Mouse (Mus musculus) lung, postnatal 25 days (tissue): ENCODE results near the gene Snd1.
"Not testable (repeated sequence)": the region's sequence is repeated elsewhere in the genome, so short reads cannot be mapped to it uniquely, and the experiment has no call there.

Experiments used
- DNase-seq: peaks from one replicate; pipeline ENCODE4 v3.0.0; 2022; ENCODE audit warnings: low spot score

Snd1 gene

GRCm38 (mm10) chr6:28905301-28905700 is 430.4 kb downstream of the Snd1 start:
- no peak for DNase-seq

GRCm38 (mm10) chr6:28909866-28910265 is 434.9 kb downstream of the Snd1 start:
- DNase-seq, result no peak

- DNase-seq, result no peak
These were observed 440.0 kb downstream of the Snd1 start for GRCm38 (mm10) chr6:28914981-28915380.

GRCm38 (mm10) chr6:28916630-28917029 is 441.7 kb downstream of the Snd1 start:
- peak; percentile 37 for DNase-seq

DNA sequence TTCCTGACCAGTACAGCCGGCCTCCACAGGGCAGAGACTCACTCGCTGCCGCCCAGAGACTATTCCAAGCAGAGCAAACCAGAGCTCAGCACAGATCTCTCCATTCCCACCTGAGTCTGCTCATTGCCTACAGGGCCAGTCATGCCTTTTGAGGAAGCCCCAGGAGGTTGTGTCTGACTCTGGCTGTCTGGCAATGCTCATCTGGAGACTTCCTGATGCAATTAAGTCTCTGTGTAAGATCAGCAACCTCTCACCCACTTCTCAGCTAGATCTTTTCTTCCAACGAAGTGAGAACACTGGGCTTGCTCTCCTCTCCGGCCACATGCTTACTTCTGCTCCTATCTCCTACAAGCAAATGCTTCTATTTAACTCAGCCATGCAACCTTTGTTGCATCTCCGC is 444.4 kb downstream of the Snd1 start:
- no peak for DNase-seq

DNA sequence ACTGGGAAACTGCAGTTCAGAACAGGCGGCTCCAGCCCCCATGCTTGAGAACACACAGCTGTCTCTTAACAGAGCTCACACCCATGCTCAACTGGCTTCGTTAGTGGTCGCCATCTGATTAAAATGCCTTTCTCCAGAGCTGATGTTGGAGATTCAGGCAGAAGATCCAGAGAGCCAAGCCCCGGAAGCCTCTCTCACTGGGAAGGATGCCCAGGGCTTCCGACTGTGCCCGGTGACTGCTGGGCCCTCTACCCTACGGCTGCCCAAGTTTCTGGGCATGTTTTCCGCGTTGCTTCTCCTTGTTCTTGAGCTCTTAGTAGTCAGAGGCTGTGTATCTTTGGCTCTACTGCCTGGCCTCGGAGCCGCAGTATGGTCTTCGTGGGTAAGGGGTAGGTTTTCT is 447.4 kb downstream of the Snd1 start:
- no peak for DNase-seq

GRCm38 (mm10) chr6:28923091-28923824 is 448.3 kb downstream of the Snd1 start:
- DNase-seq, result no peak

GRCm38 (mm10) chr6:28923837-28924236 is 448.9 kb downstream of the Snd1 start:
- no peak for DNase-seq

DNA sequence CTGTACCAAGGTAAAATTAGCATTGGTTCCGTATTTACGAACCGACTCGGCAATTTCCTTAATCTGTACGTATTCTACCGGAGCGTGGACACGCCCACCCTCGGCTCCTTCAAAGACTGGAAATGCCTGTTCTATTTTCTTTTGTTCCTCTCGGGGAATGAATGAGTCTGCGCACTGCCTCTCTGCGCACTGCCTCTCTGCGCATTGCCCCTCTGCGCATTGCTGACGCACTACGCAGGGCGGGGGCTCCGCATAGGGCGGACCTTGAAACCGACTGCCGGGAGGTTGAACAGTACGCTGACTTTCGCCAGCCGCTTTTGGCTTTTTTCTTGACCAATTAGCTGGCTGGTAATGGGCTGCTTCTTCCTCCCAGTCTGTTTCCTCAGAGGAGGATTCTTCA is 453.0 kb downstream of the Snd1 start:
- DNase-seq, result not testable (repeated sequence)

- not testable (repeated sequence) for DNase-seq
These were observed 454.3 kb downstream of the Snd1 start for GRCm38 (mm10) chr6:28929169-28929803.

- DNase-seq, result no peak
These were observed 456.3 kb downstream of the Snd1 start for GRCm38 (mm10) chr6:28931234-28931633.

DNA sequence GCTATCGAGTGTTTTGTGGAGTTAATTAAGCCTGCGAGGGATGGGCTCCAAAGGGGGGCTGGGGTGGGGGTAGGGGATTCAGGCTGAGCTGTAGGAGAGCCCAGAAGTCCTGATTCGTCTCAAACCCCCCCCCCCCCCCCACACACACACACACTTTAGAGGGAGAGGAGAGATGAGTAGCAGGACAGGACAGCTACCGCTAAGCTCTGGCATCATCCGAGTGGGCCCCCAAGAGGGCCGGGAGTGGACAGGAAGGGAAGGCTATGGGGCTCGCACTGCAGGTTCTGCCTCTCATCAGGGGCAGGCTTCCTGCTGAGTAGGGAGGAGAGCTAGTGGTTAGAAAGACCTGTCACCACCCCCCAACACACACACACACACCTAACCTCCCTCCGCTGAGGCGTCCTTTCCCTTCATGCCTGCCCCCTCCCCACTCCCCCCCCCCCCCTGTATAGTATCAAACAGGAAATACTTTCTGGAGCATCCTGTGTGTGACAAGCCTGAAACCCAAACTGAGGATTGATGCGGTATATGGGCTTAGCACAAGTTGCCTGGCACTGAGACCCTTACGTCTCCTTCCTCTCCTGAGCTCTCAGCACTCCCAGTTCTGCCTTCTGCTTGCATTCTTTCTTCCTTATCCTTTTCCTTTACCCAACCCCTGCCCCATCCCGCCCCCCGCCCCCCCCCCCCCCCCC is 456.8 kb downstream of the Snd1 start:
- DNase-seq, result no peak

DNA sequence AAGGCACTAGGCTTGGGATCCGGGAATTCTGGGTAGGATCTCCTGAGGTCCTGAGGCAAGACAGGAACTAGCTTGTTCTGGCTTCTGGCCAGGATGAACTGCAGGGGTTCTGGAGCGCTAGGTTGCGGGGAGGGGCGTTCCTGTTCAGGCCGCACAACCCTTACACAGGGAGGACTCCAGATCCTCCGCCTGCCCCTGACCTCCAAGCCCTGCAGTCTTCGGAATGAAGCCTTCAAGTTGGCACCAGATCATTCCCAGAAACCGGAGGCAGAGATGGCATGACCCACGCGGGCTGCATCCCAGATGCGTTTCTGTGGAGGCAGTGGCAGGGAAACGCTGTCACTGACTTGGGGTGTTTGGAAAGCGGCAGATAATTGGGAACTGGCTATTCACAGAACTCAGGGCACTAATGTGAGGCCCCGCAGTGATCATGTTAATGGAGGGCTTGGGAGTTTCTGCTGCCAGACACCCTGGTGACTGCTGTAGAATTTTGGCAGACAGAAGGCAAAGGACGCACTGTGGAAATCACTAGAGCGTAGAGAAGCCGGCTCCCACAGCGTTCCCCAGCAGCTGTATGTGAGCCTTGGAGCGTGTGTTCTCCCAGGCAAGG is 457.5 kb downstream of the Snd1 start:
- DNase-seq, result no peak

- no peak for DNase-seq
These were observed 460.8 kb downstream of the Snd1 start for GRCm38 (mm10) chr6:28935736-28936135.

DNA sequence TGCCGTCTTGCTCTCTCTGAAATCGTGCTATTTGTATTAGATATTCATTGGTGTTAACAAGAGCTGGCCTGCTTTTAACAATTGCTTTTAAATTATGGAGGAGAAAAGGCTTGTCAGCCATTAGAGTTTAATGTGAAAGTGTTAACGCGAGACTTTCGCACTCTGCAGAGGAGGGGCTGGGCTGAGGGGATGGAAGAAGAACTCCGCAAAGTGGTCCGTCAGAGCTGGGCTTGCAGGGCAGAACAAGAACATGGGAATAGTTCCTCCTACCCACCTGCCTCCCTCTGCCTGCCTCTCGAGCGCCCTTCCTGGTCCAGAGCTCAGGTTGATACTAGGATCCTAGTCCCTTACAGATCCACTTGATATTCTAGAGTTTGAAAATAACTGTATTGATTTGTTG is 472.3 kb downstream of the Snd1 start:
- no peak for DNase-seq

DNA sequence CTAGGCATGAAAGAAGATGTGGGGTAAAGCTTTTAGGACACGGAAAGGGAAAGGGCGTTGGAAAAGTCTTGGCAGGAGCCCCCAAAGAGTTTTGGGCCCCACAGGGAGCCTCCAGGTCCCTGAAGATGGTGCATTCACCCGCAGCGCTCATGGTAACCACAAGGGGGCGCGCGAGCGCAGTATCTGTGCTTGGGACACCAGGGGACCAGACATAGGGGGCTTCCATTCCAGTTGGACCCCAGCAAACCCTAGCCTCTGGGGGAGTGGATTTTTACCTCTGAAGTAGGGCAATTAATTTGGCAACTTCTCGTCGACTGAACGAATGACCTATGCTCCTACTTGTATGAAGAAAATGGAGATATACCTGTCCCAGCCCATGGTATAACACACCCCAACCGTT is 474.3 kb downstream of the Snd1 start:
- DNase-seq, result peak; percentile 60

- peak; percentile 10 for DNase-seq
These were observed 480.6 kb downstream of the Snd1 start for GRCm38 (mm10) chr6:28955581-28955980.

- no peak for DNase-seq
These were observed 482.5 kb downstream of the Snd1 start for GRCm38 (mm10) chr6:28957486-28957885.

DNA sequence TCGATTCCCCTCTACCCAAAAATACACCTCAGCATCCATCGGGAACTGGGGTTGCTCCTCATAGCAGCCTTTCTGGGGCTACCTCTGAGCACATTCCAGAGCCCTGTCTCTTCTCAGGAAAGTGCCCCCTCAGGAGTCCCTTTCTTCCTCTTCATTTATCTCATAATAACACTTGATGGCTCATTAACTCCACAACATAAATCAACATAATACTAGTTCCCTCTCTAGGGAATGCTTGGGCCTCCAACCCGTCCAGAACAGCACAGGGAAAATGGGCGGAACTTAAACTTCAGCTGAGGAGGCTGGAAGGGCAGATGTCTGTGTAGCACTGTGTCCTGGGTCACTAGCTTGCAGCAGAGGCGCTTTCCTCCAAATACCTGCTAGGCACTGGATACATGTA is 488.2 kb downstream of the Snd1 start:
- no peak for DNase-seq

DNA sequence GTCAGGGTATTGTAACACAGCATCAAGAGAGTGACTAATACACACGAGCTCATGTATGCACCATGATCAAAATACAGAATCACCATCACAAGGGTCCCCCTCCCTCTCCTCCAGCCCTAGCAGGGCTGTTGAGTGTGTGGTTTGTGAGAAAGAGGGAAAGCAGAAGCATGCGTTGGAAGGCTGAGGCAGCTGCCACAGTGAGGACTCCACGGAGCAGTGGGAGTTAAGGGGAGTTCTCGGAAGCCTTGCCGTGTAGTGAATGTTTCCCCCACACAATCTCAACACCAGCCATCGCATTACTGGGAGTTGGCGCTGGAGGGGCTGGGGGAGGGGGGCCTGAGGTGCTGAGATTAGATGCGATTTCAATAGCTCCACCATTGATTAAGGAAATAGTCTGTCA is 490.3 kb downstream of the Snd1 start:
- no peak for DNase-seq

GRCm38 (mm10) chr6:28969615-28970014 is 494.7 kb downstream of the Snd1 start:
- no peak for DNase-seq

DNA sequence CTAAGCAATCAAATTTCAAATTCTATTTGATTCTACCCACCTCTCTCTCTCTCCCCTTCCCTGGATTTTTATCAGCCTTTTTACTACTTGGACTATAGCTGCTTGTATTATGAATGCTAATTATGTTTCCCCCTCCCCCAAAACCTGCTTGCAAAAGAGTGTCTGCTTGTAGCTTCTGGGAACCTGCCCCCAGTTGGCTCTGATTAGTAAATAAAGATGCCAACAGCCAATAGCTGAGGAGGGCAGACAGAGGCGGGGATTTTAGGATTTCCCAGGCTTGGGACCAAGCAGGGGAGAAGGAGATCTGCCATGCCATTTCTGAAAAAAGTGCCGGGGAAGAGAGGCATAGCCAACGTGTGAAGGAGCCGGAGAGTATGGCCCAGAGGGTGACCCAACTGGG is 495.8 kb downstream of the Snd1 start:
- no peak for DNase-seq

DNA sequence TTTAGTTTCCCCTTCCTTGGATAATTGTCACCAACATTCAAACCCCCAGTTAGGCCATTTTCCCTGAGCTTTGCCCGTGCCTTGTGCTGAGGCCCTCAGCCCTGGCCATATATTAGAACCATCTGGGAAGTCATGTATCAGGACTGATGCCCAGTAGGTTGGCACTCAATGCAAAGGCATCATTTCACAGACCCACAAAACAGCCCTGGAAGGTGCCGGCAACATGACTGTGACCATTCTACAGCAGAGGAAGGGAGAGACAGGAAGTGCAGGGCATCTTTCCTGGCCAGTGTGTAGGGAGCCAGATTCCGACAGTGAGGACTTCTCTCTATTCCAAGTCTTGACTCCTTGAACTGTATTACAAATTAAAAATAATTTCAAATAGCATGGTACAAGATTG is 499.6 kb downstream of the Snd1 start:
- DNase-seq, result no peak
